Mouse (Mus musculus) CH12.LX (cell line): ENCODE measurements around the gene Gm5617. TPM values are rescaled to one million over a fixed set of nuclear protein-coding genes. Genes with fewer than 3 reads are reported as not detected.

Experiments
- DNase-seq: peaks from one replicate; pipeline ENCODE4 v3.0.0-alpha.2; 2013; ENCODE audit errors: extremely low read depth
- H3K27ac ChIP-seq: 2 replicates; pipeline ENCODE4 v1.5.1; 2012; ENCODE audit warnings: low read depth, mild to moderate bottlenecking, control low read depth, moderate library complexity; ENCODE audit not compliant: insufficient read depth
- H3K27me3 ChIP-seq: replicated peaks from 2 replicates; pipeline ENCODE3; 2012; ENCODE audit warnings: inconsistent platforms
- H3K36me3 ChIP-seq, 2 experiments: replicated peaks in 1 of 2; 2 replicates each; pipeline versions ENCODE3 to v1.6.1; 2012; ENCODE audit warnings: inconsistent platforms in 1 of 2, low read length in 1 of 2, mild to moderate bottlenecking in 1 of 2, mixed read lengths in 1 of 2, moderate library complexity in 1 of 2; ENCODE audit not compliant: control insufficient read depth in 1 of 2, insufficient read depth in 1 of 2
- H3K4me1 ChIP-seq, 2 experiments: 2 replicates each; pipeline ENCODE4 v1.6.1; 2012; ENCODE audit warnings: inconsistent platforms in 1 of 2, moderate library complexity in 1 of 2; ENCODE audit not compliant: insufficient read depth in 2 of 2, control insufficient read depth in 1 of 2
- H3K4me2 ChIP-seq: 2 replicates; pipeline ENCODE4 v1.6.1; 2012; ENCODE audit warnings: low read depth, mild to moderate bottlenecking, control low read depth; ENCODE audit not compliant: poor library complexity, insufficient read depth, severe bottlenecking
- H3K4me3 ChIP-seq, 3 experiments: fragments of 150-350 bp in 1 of 3; sonication (generic) in 1 of 3; replicated peaks in 1 of 3; 2 replicates each; pipeline versions ENCODE3 to v1.5.1; 2011 to 2012; ENCODE audit warnings: low read depth in 2 of 3, low read length in 2 of 3, mild to moderate bottlenecking in 2 of 3, moderate library complexity in 2 of 3, control low read depth in 1 of 3, improper control_type of control experiment in 1 of 3, inconsistent platforms in 1 of 3, mixed read lengths in 1 of 3; ENCODE audit not compliant: poor library complexity in 1 of 3
- H3K79me2 ChIP-seq: replicated peaks from 2 replicates; pipeline ENCODE4 v1.6.1; 2012; ENCODE audit warnings: mild to moderate bottlenecking, moderate library complexity; ENCODE audit not compliant: control insufficient read depth, poor library complexity, insufficient read depth, severe bottlenecking; ENCODE audit errors: extremely low read depth
- H3K9ac ChIP-seq: 2 replicates; pipeline ENCODE4 v1.6.1; 2012; ENCODE audit warnings: low read depth, mild to moderate bottlenecking, control low read depth, moderate library complexity; ENCODE audit not compliant: insufficient read depth
- H3K9me3 ChIP-seq: replicated peaks from 2 replicates; pipeline ENCODE3; 2012; ENCODE audit warnings: low read length, inconsistent platforms, mixed read lengths
- BHLHE40 ChIP-seq: IDR thresholded peaks from 2 replicates; pipeline ENCODE4 v1.6.1; 2011; ENCODE audit warnings: mild to moderate bottlenecking, low read depth, low read length, improper control_type of control experiment
- CHD1 ChIP-seq: IDR thresholded peaks from 2 replicates; pipeline ENCODE4 v1.6.1; 2012; ENCODE audit warnings: low read depth, low read length, improper control_type of control experiment, inconsistent platforms
- CHD2 ChIP-seq: IDR thresholded peaks from 2 replicates; pipeline ENCODE4 v1.6.1; 2011; ENCODE audit warnings: low read length, improper control_type of control experiment
- CTCF ChIP-seq, 2 experiments: IDR thresholded peaks in 1 of 2; conservative IDR thresholded peaks in 1 of 2; 2 replicates each; pipeline ENCODE4 v1.5.1; 2011 to 2012; ENCODE audit warnings: low read depth in 2 of 2, low read length in 2 of 2, improper control_type of control experiment in 1 of 2, inconsistent platforms in 1 of 2, mild to moderate bottlenecking in 1 of 2, moderate library complexity in 1 of 2
- EP300 ChIP-seq: IDR thresholded peaks from 2 replicates; pipeline ENCODE4 v1.6.1; 2011; ENCODE audit warnings: low read length, improper control_type of control experiment
- ETS1 ChIP-seq: conservative IDR thresholded peaks from 2 replicates; pipeline ENCODE4 v1.6.1; 2012; ENCODE audit warnings: low read depth, mild to moderate bottlenecking, inconsistent platforms, low read length, improper control_type of control experiment, moderate library complexity
- HCFC1 ChIP-seq: IDR thresholded peaks from 2 replicates; pipeline ENCODE4 v1.6.1; 2012; ENCODE audit warnings: low read depth, mild to moderate bottlenecking, inconsistent platforms, low read length, improper control_type of control experiment
- IRF4 ChIP-seq: IDR thresholded peaks from 2 replicates; pipeline ENCODE4 v1.6.1; 2014; ENCODE audit warnings: low read depth, mild to moderate bottlenecking, inconsistent platforms, low read length, improper control_type of control experiment
- KAT2A ChIP-seq: IDR thresholded peaks from 2 replicates; pipeline ENCODE4 v1.6.1; 2012; ENCODE audit warnings: low read length, improper control_type of control experiment, inconsistent platforms; ENCODE audit not compliant: insufficient replicate concordance
- MAFK ChIP-seq: IDR thresholded peaks from 2 replicates; pipeline ENCODE4 v1.6.1; 2011; ENCODE audit warnings: low read length, improper control_type of control experiment; ENCODE audit not compliant: insufficient replicate concordance
- MAX ChIP-seq: IDR thresholded peaks from 2 replicates; pipeline ENCODE4 v1.6.1; 2011; ENCODE audit warnings: low read length, improper control_type of control experiment
- MAZ ChIP-seq: IDR thresholded peaks from 2 replicates; pipeline ENCODE4 v1.6.1; 2012; ENCODE audit warnings: low read depth, mild to moderate bottlenecking, inconsistent platforms, low read length, improper control_type of control experiment, moderate library complexity
- MEF2A ChIP-seq: IDR thresholded peaks from 2 replicates; pipeline ENCODE4 v1.6.1; 2014; ENCODE audit warnings: low read depth, mild to moderate bottlenecking, inconsistent platforms, low read length, improper control_type of control experiment, borderline replicate concordance
- MXI1 ChIP-seq: IDR thresholded peaks from 2 replicates; pipeline ENCODE4 v1.6.1; 2011; ENCODE audit warnings: mild to moderate bottlenecking, low read depth, low read length, improper control_type of control experiment
- MYC ChIP-seq: IDR thresholded peaks from 2 replicates; pipeline ENCODE4 v1.6.1; 2011; ENCODE audit warnings: low read depth, mild to moderate bottlenecking, improper control_type of control experiment, low read length
- NRF1 ChIP-seq: IDR thresholded peaks from 2 replicates; pipeline ENCODE4 v1.6.1; 2014; ENCODE audit warnings: low read depth, mild to moderate bottlenecking, inconsistent platforms, low read length, improper control_type of control experiment, moderate library complexity
- PAX5 ChIP-seq: IDR thresholded peaks from 2 replicates; pipeline ENCODE4 v1.6.1; 2012; ENCODE audit warnings: low read length, inconsistent platforms, mixed read lengths
- POLR2AphosphoS2 ChIP-seq: IDR thresholded peaks from 2 replicates; pipeline ENCODE4 v1.6.1; 2011; ENCODE audit warnings: low read depth, low read length, improper control_type of control experiment
- RAD21 ChIP-seq: IDR thresholded peaks from 2 replicates; pipeline ENCODE4 v1.6.1; 2011; ENCODE audit warnings: low read depth, mild to moderate bottlenecking, low read length, improper control_type of control experiment, moderate library complexity
- RCOR1 ChIP-seq: conservative IDR thresholded peaks from 2 replicates; pipeline ENCODE4 v1.6.1; 2012; ENCODE audit warnings: low read depth, mild to moderate bottlenecking, inconsistent platforms, low read length, improper control_type of control experiment
- SIN3A ChIP-seq: IDR thresholded peaks from 2 replicates; pipeline ENCODE4 v1.6.1; 2012; ENCODE audit warnings: low read length, improper control_type of control experiment, inconsistent platforms
- SMC3 ChIP-seq: IDR thresholded peaks from 2 replicates; pipeline ENCODE4 v1.6.1; 2011; ENCODE audit warnings: low read depth, low read length, improper control_type of control experiment
- UBTF ChIP-seq: IDR thresholded peaks from 2 replicates; pipeline ENCODE4 v1.6.1; 2012; ENCODE audit warnings: low read depth, mild to moderate bottlenecking, inconsistent platforms, low read length, improper control_type of control experiment, moderate library complexity
- USF2 ChIP-seq: conservative IDR thresholded peaks from 2 replicates; pipeline ENCODE4 v1.6.1; 2011; ENCODE audit warnings: low read depth, low read length, improper control_type of control experiment
- ZC3H11A ChIP-seq: IDR thresholded peaks from 2 replicates; pipeline ENCODE4 v1.6.1; 2012; ENCODE audit warnings: low read depth, mild to moderate bottlenecking, inconsistent platforms, low read length, improper control_type of control experiment
- dilution Hi-C: fragments of 300-500 bp; cut with MboI; formaldehyde crosslinking; loops from 2 replicates; pipeline ENCODE4 v1.14.3; 2020; ENCODE audit warnings: low sequenced_read_pairs; ENCODE audit not compliant: extremely low pct_unique_long_range_greater_than_20kb, extremely low pct_ligation_motif_present
- in situ Hi-C: fragments of 300-500 bp; cut with MboI; formaldehyde crosslinking; loops from 3 replicates; pipeline ENCODE4 v1.14.3; 2019; ENCODE audit warnings: low sequenced_read_pairs, low pct_ligation_motif_present, low pct_unique_long_range_greater_than_20kb, mixed read lengths
- polyA plus RNA-seq: library from polyadenylated mRNA; unstranded; fragments of >175 nt; gene quantifications from 2 replicates; pipeline ENCODE4 v1.2.1, GENCODE M21; 2012; ENCODE audit warnings: low read depth; ENCODE audit not compliant: insufficient read length
- total RNA-seq, 2 experiments: library from RNA; depleted of rRNA; stranded (reverse); fragments of 300-350 nt in 1 of 2; fragments of >200 nt in 1 of 2; gene quantifications; 2 replicates each; pipeline ENCODE4 v1.2.3; 2012 to 2014

Gm5617 gene
- total and polyA plus RNA-seq, 3 experiments, result 20.4 to 35.2 (median 20.5) TPM

DNA sequence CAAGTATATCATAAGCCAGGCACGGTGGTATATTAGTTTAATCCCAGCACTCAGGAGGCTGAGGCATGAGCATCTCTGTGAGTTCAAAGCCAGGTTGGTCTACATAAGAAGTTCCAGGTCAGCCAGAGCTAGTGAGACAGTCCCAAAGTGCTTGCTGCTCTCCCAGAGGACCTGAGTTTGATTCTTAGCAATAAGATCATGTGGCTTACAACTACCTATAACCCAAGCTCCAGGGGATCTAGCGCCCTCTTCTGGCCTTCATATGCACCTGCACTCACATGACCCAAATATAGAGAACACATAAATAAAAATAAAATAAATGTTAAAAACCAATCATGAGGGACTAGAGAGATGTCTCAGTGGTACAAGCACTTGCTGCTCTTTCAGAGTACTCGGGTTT, 36.4 kb upstream of the Gm5617 start:
- no peak for DNase-seq
- peaks cover 4 to 15% of the 10 kb centered on the region in 2 experiments for H3K36me3 ChIP-seq
- no peak overlapping the region for H3K9ac ChIP-seq
- in situ Hi-C loops (no loop called here), dilution Hi-C loops (no loop called here)
- H3K4me3 ChIP-seq, result no peak overlapping the region
- H3K79me2 ChIP-seq, result no peaks in the 10 kb centered on the region
- H3K27me3 ChIP-seq, result no peaks in the 10 kb centered on the region
- no peak overlapping the region for H3K27ac ChIP-seq
- no peak overlapping the region for H3K4me2 ChIP-seq
- H3K9me3 ChIP-seq, result no peaks in the 10 kb centered on the region
- TF ChIP-seq RAD21, result peak; percentile 46
- no peak for TF ChIP-seq NRF1
- TF ChIP-seq MEF2A, result no peak
- TF ChIP-seq KAT2A, result no peak
- no peak for TF ChIP-seq CHD1
- TF ChIP-seq UBTF, result no peak
- TF ChIP-seq MAX, result no peak
- TF ChIP-seq ZC3H11A, result no peak
- no peak for TF ChIP-seq USF2
- TF ChIP-seq EP300, result no peak
- 0 out of 2 replicates have a peak, but pooled peaks have one; percentile 10 for TF ChIP-seq BHLHE40
- TF ChIP-seq SMC3, result peak; percentile 55
- TF ChIP-seq PAX5, result no peak
- TF ChIP-seq ETS1, result no peak
- peak; percentile 52 to 60; a peak in 3 of 4 replicates for TF ChIP-seq CTCF (conservative IDR thresholded peaks at IDR 0.05 in 1 of 2, IDR thresholded peaks at IDR 0.05 in 1 of 2; ENCODE audit: low read depth in 2 of 2, low read length in 2 of 2)
- peaks cover 6 to 10% of the 10 kb centered on the region in 2 experiments for H3K4me1 ChIP-seq

DNA sequence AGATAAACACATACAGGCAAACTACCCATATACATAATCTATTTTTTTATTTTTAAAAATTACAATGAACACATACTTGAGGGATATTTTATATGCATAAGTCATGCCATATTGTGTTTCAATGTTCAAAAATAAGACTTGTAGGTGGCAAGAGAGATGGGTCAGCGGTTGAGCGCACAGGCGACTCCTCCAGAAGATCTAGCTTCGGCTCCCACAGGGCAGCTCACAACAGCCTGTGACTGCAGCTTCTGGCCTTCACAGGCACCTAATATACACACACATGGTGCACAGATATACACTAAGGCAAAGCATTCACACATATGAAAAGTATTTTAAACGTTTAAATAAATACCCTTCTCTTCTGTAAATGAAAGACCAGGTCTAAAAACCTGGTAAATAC, 35.9 kb upstream of the Gm5617 start:
- dilution Hi-C loops (no loop called here), in situ Hi-C loops (no loop called here)
- Histone ChIP-seq H3K27ac (no peak overlapping the region), H3K4me3 (no peak overlapping the region), H3K9ac (no peak overlapping the region), H3K4me2 (no peak overlapping the region), H3K79me2 (no peaks in the 10 kb centered on the region), H3K9me3 (no peaks in the 10 kb centered on the region), H3K27me3 (no peaks in the 10 kb centered on the region), H3K36me3 (peaks cover 4 to 17% of the 10 kb centered on the region in 2 experiments), H3K4me1 (peaks cover 6 to 10% of the 10 kb centered on the region in 2 experiments)
- TF ChIP-seq MYC (no peak), HCFC1 (no peak), RAD21 (no peak), ZC3H11A (no peak), RCOR1 (no peak), UBTF (no peak), POLR2AphosphoS2 (no peak), EP300 (no peak), CHD2 (no peak), USF2 (no peak), SIN3A (no peak), MAZ (no peak), MEF2A (no peak), MXI1 (no peak), MAFK (no peak), IRF4 (no peak)
- DNase-seq, result no peak
